Mouse (Mus musculus) heart, postnatal 0 days (tissue): ENCODE results near the gene Capn1. TPM values are rescaled to one million over a fixed set of nuclear protein-coding genes. Genes with fewer than 3 reads are reported as not detected.

Experiments used
- ATAC-seq: fragments of 200-750 bp; cut with Nextera tagmentation; 2 replicates; pipeline ENCODE4 v1.8.0; 2017; ENCODE audit warnings: low read depth, moderate number of reproducible peaks, moderate library complexity; ENCODE audit not compliant: insufficient read depth
- DNase-seq: peaks from one replicate; pipeline ENCODE4 v3.0.0-alpha.2; 2016; ENCODE audit warnings: low spot score
- H3K27ac ChIP-seq: fragments of 300-500 bp; sonication (generic); 2 replicates; pipeline ENCODE4 v1.5.1; 2014; ENCODE audit warnings: low read depth, mild to moderate bottlenecking
- H3K27me3 ChIP-seq: fragments of 300-500 bp; sonication (generic); 2 replicates; pipeline ENCODE4 v1.6.1; 2014; ENCODE audit warnings: low read length, mixed read lengths; ENCODE audit not compliant: control insufficient read depth, insufficient read depth
- H3K36me3 ChIP-seq: fragments of 300-500 bp; sonication (generic); replicated peaks from 2 replicates; pipeline ENCODE4 v1.6.1; 2014; ENCODE audit warnings: low read length, mixed read lengths; ENCODE audit not compliant: control insufficient read depth, insufficient read depth
- H3K4me1 ChIP-seq: fragments of 300-500 bp; sonication (generic); 2 replicates; pipeline ENCODE4 v1.6.1; 2014; ENCODE audit warnings: antibody characterized with exemption; ENCODE audit not compliant: control insufficient read depth, insufficient read depth
- H3K4me2 ChIP-seq: fragments of 300-500 bp; sonication (generic); 2 replicates; pipeline ENCODE4 v1.6.1; 2014; ENCODE audit warnings: low read depth, mild to moderate bottlenecking, low read length, moderate library complexity
- H3K4me3 ChIP-seq: fragments of 300-500 bp; sonication (generic); 2 replicates; pipeline ENCODE4 v1.5.1; 2014; ENCODE audit warnings: low read depth, low read length
- H3K9ac ChIP-seq: fragments of 300-500 bp; sonication (generic); replicated peaks from 2 replicates; pipeline ENCODE4 v1.6.1; 2014; ENCODE audit warnings: low read depth, low read length, mixed read lengths
- H3K9me3 ChIP-seq: fragments of 300-500 bp; sonication (generic); replicated peaks from 2 replicates; pipeline ENCODE4 v1.6.1; 2016; ENCODE audit warnings: low read length; ENCODE audit not compliant: control insufficient read depth
- CTCF ChIP-seq: IDR thresholded peaks from 2 replicates; pipeline ENCODE4 v1.5.1; 2016; ENCODE audit warnings: antibody characterized with exemption, control low read depth, low read depth
- EP300 ChIP-seq: IDR thresholded peaks from 2 replicates; pipeline ENCODE4 v1.6.1; 2016; ENCODE audit warnings: antibody characterized with exemption, low read depth
- WGBS: fragments of 180-500 bp; shearing (Covaris S2); extraction: QIAGEN DNeasy Blood & Tissue Kit; methylation state at CpG from one replicate; pipeline ENCODE4 v1.1.7; 2014; 5-methylcytosine and 5-hydroxymethylcytosine counted together
- polyA plus RNA-seq: library from polyadenylated mRNA; unstranded; fragments of >200 nt; fragmentation: Nextera tagmentation; extraction: Ambion mirVana; gene quantifications from 2 replicates; pipeline ENCODE4 v1.2.1, GENCODE M21; 2015
- total RNA-seq: library from RNA; depleted of rRNA; stranded (reverse); fragments of >200 nt; gene quantifications from 2 replicates; pipeline ENCODE4 v1.2.3, GENCODE M21; 2014; ENCODE audit warnings: low replicate concordance; rRNA removed

Capn1 gene
- total RNA-seq (18.9 and 19.3 TPM in 2 replicates), polyA plus RNA-seq (4.9 and 5.3 TPM in 2 replicates)

GRCm38 (mm10) chr19:6015511-6016315 lies at the start of gene Capn1:
Capn1 (minus strand) TSS chr19:6015897.
- 2% methylated on average over 40 of the region's 40 CpGs for WGBS
- Histone ChIP-seq H3K27me3 (no peaks in the 10 kb centered on the region; the same call in 1 of the 2 replicates), H3K36me3 (no peaks in the 10 kb centered on the region), H3K9ac (peak within 1 kb of the TSS; percentile 63), H3K27ac (peak within 1 kb of the TSS; percentile 74), H3K4me2 (peak within 1 kb of the TSS; percentile 91), H3K4me3 (peak within 1 kb of the TSS; percentile 65), H3K9me3 (no peaks in the 10 kb centered on the region), H3K4me1 (peaks cover 6% of the 10 kb centered on the region)
- peak; percentile 79 for ATAC-seq
- DNase-seq, result peak; percentile 68
- TF ChIP-seq EP300 (no peak), CTCF (peak; percentile 1; the same call in 1 of the 2 replicates)

GRCm38 (mm10) chr19:6063081-6063480 lies 47.4 kb upstream of the Capn1 start:
- H3K4me1 ChIP-seq, result peaks cover 37% of the 10 kb centered on the region
- 89% methylated on average over 6 of the region's 6 CpGs for WGBS

GRCm38 (mm10) chr19:6062418-6062817 lies 46.7 kb upstream of the Capn1 start:
- 63% methylated on average over 5 of the region's 5 CpGs for WGBS
- Histone ChIP-seq H3K4me1 (peaks cover 35% of the 10 kb centered on the region), H3K4me3 (peak overlapping the region; percentile 78), H3K9me3 (no peaks in the 10 kb centered on the region), H3K36me3 (peaks cover 12% of the 10 kb centered on the region), H3K27me3 (no peaks in the 10 kb centered on the region), H3K4me2 (peak overlapping the region; percentile 92), H3K9ac (peak overlapping the region; percentile 84), H3K27ac (peak overlapping the region; percentile 89; the same call in 1 of the 2 replicates)
- DNase-seq (no peak), ATAC-seq (no peak)
- no peak for TF ChIP-seq EP300
- TF ChIP-seq CTCF, result no peak

More at GRCm38 (mm10) chr19:6063081-6063480, 47.4 kb upstream of the Capn1 start:
- Histone ChIP-seq H3K27ac (no peak overlapping the region), H3K9me3 (no peaks in the 10 kb centered on the region), H3K4me3 (no peak overlapping the region), H3K36me3 (peaks cover 12% of the 10 kb centered on the region), H3K27me3 (no peaks in the 10 kb centered on the region), H3K9ac (no peak overlapping the region), H3K4me2 (no peak overlapping the region)
- DNase-seq (no peak), ATAC-seq (no peak)
- TF ChIP-seq EP300 (no peak), CTCF (no peak)

GRCm38 (mm10) chr19:6061641-6062302 lies 46.1 kb upstream of the Capn1 start:
- peak overlapping the region; percentile 84 for H3K9ac ChIP-seq
- peak; percentile 28 for DNase-seq
- no peaks in the 10 kb centered on the region for H3K27me3 ChIP-seq
- H3K36me3 ChIP-seq, result peaks cover 12% of the 10 kb centered on the region
- H3K9me3 ChIP-seq, result no peaks in the 10 kb centered on the region
- H3K4me3 ChIP-seq, result peak overlapping the region; percentile 78
- TF ChIP-seq EP300 (no peak), CTCF (no peak)
- WGBS, result under 1% methylated on average over 44 of the region's 44 CpGs
- peak; percentile 5; the same call in 1 of the 2 replicates for ATAC-seq
- peak overlapping the region; percentile 89 for H3K27ac ChIP-seq
- peaks cover 34% of the 10 kb centered on the region for H3K4me1 ChIP-seq
- H3K4me2 ChIP-seq, result peak overlapping the region; percentile 92

GRCm38 (mm10) chr19:6061021-6061533 lies 45.4 kb upstream of the Capn1 start, which contains the start of gene Znhit2:
Znhit2 (plus strand) TSS chr19:6061192.
- peak within 1 kb of the TSS; percentile 84 for H3K9ac ChIP-seq
- peak within 1 kb of the TSS; percentile 92 for H3K4me2 ChIP-seq
- H3K4me3 ChIP-seq, result peak within 1 kb of the TSS; percentile 78
- ATAC-seq (peak; percentile 80), DNase-seq (peak; percentile 96)
- TF ChIP-seq EP300 (0 out of 2 replicates have a peak, but pooled peaks have one; percentile 29), CTCF (no peak)
- H3K27me3 ChIP-seq, result no peaks in the 10 kb centered on the region
- peaks cover 36% of the 10 kb centered on the region for H3K4me1 ChIP-seq
- WGBS, result under 1% methylated on average over 52 of the region's 58 CpGs
- H3K9me3 ChIP-seq, result no peaks in the 10 kb centered on the region
- peaks cover 12% of the 10 kb centered on the region for H3K36me3 ChIP-seq
- H3K27ac ChIP-seq, result peak within 1 kb of the TSS; percentile 89
